Mouse (Mus musculus) E14TG2a.4 (cell line): Measurements from ENCODE around the gene Ckmt1.

Experiments
- CTCF ChIP-seq: conservative IDR thresholded peaks from 2 replicates; pipeline ENCODE4 v1.5.1; 2014; ENCODE audit warnings: low read length
- NANOG ChIP-seq: IDR thresholded peaks from 2 replicates; pipeline ENCODE4 v1.6.1; 2014; ENCODE audit warnings: borderline replicate concordance, low read length, mixed read lengths

GRCm38 (mm10) chr2:121339057-121339456, 18.5 kb upstream of the Ckmt1 start:
- TF ChIP-seq NANOG (no peak), CTCF (peak; percentile 62)
